Mouse (Mus musculus) heart, postnatal 36 days (tissue): ENCODE results near the gene Uspl1. TPM values are rescaled to one million over a fixed set of nuclear protein-coding genes. Genes with fewer than 3 reads are reported as not detected.

Experiments
- DNase-seq, 2 experiments: peaks; one replicate each; pipeline ENCODE4 v3.0.0; 2021 to 2022
- intact Hi-C: fragments of 180-260 bp; cut with DNase I; formaldehyde crosslinking; loops from one replicate; pipeline ENCODE4 v1.15.1; 2025
- microRNA-seq, 2 experiments: library from miRNA; unstranded; fragments of <30 nt; microRNA quantifications; one replicate each; pipeline ENCODE4 v1.2.0; 2021; ENCODE audit warnings: borderline number of aligned reads in 2 of 2
- total RNA-seq, 2 experiments: library from RNA; stranded (reverse); gene quantifications; 2 replicates each; pipeline ENCODE4 v1.2.3; 2021

Gene Uspl1
- total RNA-seq, 2 experiments from 2014 or later = 18.3 to 18.6 TPM

DNA sequence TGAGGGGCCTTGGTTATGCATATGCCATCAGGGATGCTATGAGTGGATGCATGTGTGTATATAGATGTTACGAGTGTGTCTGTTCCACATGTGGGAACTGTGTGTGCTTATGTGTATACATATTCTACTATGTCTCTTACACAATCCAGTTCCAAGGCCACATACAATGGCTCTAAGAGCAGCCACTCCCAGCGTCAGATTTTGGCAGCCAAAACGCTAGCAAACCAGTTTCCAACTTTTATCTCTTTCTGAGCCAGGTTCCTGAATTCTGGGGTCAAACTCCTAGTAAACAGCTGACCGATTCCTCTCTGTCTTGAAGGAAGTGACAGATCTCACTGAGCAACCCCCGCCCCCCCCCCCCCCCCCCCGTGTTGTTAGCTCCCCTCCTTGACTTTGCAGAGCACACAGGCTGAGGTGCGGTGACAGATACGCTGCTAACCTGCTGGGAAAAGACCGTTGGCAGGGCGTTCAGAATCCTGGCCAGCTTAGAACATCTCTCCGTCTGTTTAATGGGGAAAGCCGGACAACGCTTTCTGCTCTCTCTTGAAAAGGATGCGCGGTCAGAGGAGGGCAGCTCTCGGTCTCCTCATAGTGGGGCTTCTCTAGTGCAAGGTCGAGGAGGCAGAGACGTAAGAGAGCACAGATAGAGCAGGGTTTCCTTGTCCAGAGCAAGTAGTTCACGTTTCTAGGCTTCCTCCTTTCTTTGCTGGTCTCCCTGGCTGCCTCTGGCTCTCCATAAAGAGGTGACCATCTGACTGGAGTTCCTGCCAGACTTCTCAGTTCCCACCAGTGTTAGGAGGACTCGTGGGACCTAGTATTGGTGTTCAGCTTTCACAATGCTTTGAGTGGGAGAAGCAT, 63.1 kb downstream of the Uspl1 start:
- intact Hi-C loops = loop anchor here (5.0 kb wide), 1 partner anchor 175 kb away; no protein-coding TSS in a partner anchor
- peak; percentile 24 to 37 for DNase-seq

GRCm38 (mm10) chr5:149252303-149252702, 68.2 kb downstream of the Uspl1 start:
- no peak for DNase-seq
- intact Hi-C loops = no loop called here

- intact Hi-C loops = no loop called here
- no peak for DNase-seq
These were observed 69.3 kb downstream of the Uspl1 start for GRCm38 (mm10) chr5:149253491-149253890.

DNA sequence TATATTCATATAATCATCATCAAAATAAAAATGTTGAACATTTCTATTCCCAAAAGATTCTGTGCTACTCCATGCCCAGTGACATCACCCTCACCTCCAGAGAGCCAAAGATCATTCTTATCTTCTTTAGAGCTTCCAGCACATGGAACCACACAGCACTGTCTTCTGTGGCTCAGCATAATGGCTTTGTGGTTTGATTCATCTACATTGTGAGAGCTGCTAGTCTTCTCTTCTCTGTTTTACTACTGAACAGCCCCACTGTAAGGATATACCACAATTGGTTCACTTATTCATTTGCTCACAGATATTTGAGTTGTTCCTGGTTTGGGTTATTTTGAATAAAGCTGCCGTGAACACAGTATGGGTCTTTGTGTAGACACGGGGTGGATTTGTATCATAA, 71.4 kb downstream of the Uspl1 start:
- no peak for DNase-seq
- intact Hi-C loops = no loop called here

GRCm38 (mm10) chr5:149257518-149258281, 73.5 kb downstream of the Uspl1 start:
- intact Hi-C loops = no loop called here
- DNase-seq = no peak

- intact Hi-C loops = no loop called here
- DNase-seq = no peak
These were observed 74.9 kb downstream of the Uspl1 start for GRCm38 (mm10) chr5:149259093-149259492.

DNA sequence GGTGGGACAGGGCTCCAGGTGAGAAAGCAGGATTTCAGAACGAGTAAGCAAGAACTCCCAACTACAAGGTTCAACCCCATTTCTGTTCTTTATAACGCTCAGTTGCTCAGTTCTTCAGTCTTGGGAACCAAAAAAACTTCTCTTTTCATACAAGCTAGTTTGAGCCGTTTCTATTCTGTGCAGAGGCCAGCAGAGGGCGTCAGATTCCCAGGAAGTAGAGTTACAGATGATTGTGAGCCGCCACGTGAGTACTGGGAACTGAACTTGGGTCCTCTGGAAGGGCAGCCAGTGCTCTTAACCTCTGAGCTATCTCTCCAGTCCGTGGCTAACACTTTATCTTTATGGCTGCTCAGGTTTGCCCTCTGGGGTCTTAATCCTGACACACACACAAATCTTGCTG, 77.3 kb downstream of the Uspl1 start:
- no peak for DNase-seq
- intact Hi-C loops = no loop called here

DNA sequence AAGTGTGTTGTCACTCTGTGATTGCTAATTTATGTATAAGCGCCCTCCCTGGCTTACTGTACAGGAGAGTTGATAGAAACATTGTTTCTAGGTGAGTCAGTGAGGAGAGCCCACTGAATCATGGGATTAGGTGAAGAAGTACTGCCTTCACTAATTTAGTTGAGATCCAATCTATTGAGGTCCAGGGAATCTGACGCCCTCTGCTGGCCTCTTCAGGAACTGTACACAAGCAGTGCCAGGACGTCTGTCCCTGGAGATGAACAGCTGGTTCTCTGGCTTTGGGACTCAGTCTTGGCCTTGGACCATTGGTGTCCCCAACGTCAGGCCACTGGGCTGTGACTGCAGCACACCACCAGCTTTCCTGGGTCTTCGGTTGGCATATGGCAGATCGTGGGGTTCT, 77.7 kb downstream of the Uspl1 start:
- intact Hi-C loops = no loop called here

GRCm38 (mm10) chr5:149264405-149264804, 80.3 kb downstream of the Uspl1 start, which contains the start of gene Alox5ap:
Gene Alox5ap (plus strand): TSS chr5:149264767.
- intact Hi-C loops = no loop called here
- DNase-seq = no peak

More for the DNA sequence above, 77.7 kb downstream of the Uspl1 start:
- peak in 1 of 2 experiments; percentile 28 for DNase-seq

- intact Hi-C loops = no loop called here
- DNase-seq = peak in 1 of 2 experiments; percentile 41
These were observed 80.7 kb downstream of the Uspl1 start for GRCm38 (mm10) chr5:149264878-149265279.

Small RNA genes within 50 kb of the gene (microRNA-seq; reads per million reads assigned to microRNA genes)
- gene Gm24105 = 0 to 0.67 reads per million in 2 experiments

Other genes with a start within 250 kb of the Uspl1 start
- gene Gm42791, start 189.2 kb upstream of the Uspl1 start, total RNA-seq = 1 to 10 TPM; 1.1 to 5.5 TPM
- gene Hmgb1, start 139 bp downstream of the Uspl1 start, total RNA-seq = 100 to 1,000 TPM in 1 of 2 experiments, 10 to 100 TPM in 1; 91.5 to 111 TPM
- 10 to 100 TPM; 13.4 to 26.8 TPM for gene Alox5ap, start 80.4 kb downstream of the Uspl1 start, total RNA-seq
- 10 to 100 TPM; 15.3 to 20.8 TPM for gene Medag, start 227.4 kb downstream of the Uspl1 start, total RNA-seq